Mouse (Mus musculus): ENCODE measurements around the gene Srpk2. TPM values are rescaled to one million over a fixed set of nuclear protein-coding genes. Genes with fewer than 3 reads are reported as not detected.
"Not testable (repeated sequence)": the region's sequence is repeated elsewhere in the genome, so short reads cannot be mapped to it uniquely, and the experiment has no call there.

Srpk2 gene
- polyA plus RNA-seq, 1 experiment, result 65.1 TPM

- DNase-seq (ENCODE audit: low read depth), result no peak
- no peak for TF ChIP-seq CTCF (IDR thresholded peaks at IDR 0.05; ENCODE audit: borderline replicate concordance, extremely low read depth, insufficient read depth, insufficient read length)
- TF ChIP-seq POLR2A (IDR thresholded peaks at IDR 0.05; ENCODE audit: borderline replicate concordance, extremely low read depth, insufficient read depth, insufficient read length, poor library complexity, severe bottlenecking), result no peak
Observed at GRCm38 (mm10) chr5:23598491-23598890, 85.9 kb downstream of the Srpk2 start.

- no peak for DNase-seq (ENCODE audit: low read depth)
- TF ChIP-seq CTCF (IDR thresholded peaks at IDR 0.05; ENCODE audit: borderline replicate concordance, extremely low read depth, insufficient read depth, insufficient read length), result no peak
- no peak for TF ChIP-seq POLR2A (IDR thresholded peaks at IDR 0.05; ENCODE audit: borderline replicate concordance, extremely low read depth, insufficient read depth, insufficient read length, poor library complexity, severe bottlenecking)
Observed at GRCm38 (mm10) chr5:23597999-23598398, 86.4 kb downstream of the Srpk2 start.

- TF ChIP-seq POLR2A (IDR thresholded peaks at IDR 0.05; ENCODE audit: borderline replicate concordance, extremely low read depth, insufficient read depth, insufficient read length, poor library complexity, severe bottlenecking) (no peak), CTCF (IDR thresholded peaks at IDR 0.05; ENCODE audit: borderline replicate concordance, extremely low read depth, insufficient read depth, insufficient read length) (no peak)
- DNase-seq (ENCODE audit: low read depth), result no peak
Observed at GRCm38 (mm10) chr5:23597260-23597864, 87.1 kb downstream of the Srpk2 start.

- TF ChIP-seq POLR2A (IDR thresholded peaks at IDR 0.05; ENCODE audit: borderline replicate concordance, extremely low read depth, insufficient read depth, insufficient read length, poor library complexity, severe bottlenecking), result no peak
Observed at GRCm38 (mm10) chr5:23596326-23596965, 88.0 kb downstream of the Srpk2 start.

GRCm38 (mm10) chr5:23590298-23590697 is 94.1 kb downstream of the Srpk2 start:
- DNase-seq (ENCODE audit: low read depth), result not testable (repeated sequence)

More at GRCm38 (mm10) chr5:23596326-23596965, 88.0 kb downstream of the Srpk2 start:
- no peak for DNase-seq (ENCODE audit: low read depth)

GRCm38 (mm10) chr5:23587614-23588013 is 96.8 kb downstream of the Srpk2 start:
- no peak for TF ChIP-seq CTCF (IDR thresholded peaks at IDR 0.05; ENCODE audit: borderline replicate concordance, extremely low read depth, insufficient read depth, insufficient read length)
- TF ChIP-seq POLR2A (IDR thresholded peaks at IDR 0.05; ENCODE audit: borderline replicate concordance, extremely low read depth, insufficient read depth, insufficient read length, poor library complexity, severe bottlenecking), result no peak
- DNase-seq (ENCODE audit: low read depth), result no peak

GRCm38 (mm10) chr5:23586531-23587453 is 97.6 kb downstream of the Srpk2 start:
- TF ChIP-seq POLR2A (IDR thresholded peaks at IDR 0.05; ENCODE audit: borderline replicate concordance, extremely low read depth, insufficient read depth, insufficient read length, poor library complexity, severe bottlenecking) (no peak), CTCF (IDR thresholded peaks at IDR 0.05; ENCODE audit: borderline replicate concordance, extremely low read depth, insufficient read depth, insufficient read length) (no peak)
- DNase-seq (ENCODE audit: low read depth), result no peak

GRCm38 (mm10) chr5:23581484-23582060 is 102.8 kb downstream of the Srpk2 start:
- DNase-seq (ENCODE audit: low read depth), result no peak
- TF ChIP-seq CTCF (IDR thresholded peaks at IDR 0.05; ENCODE audit: borderline replicate concordance, extremely low read depth, insufficient read depth, insufficient read length), result no peak
- TF ChIP-seq POLR2A (IDR thresholded peaks at IDR 0.05; ENCODE audit: borderline replicate concordance, extremely low read depth, insufficient read depth, insufficient read length, poor library complexity, severe bottlenecking), result no peak

- TF ChIP-seq POLR2A (IDR thresholded peaks at IDR 0.05; ENCODE audit: borderline replicate concordance, extremely low read depth, insufficient read depth, insufficient read length, poor library complexity, severe bottlenecking), result no peak
- no peak for DNase-seq (ENCODE audit: low read depth)
Observed at GRCm38 (mm10) chr5:23579120-23579880, 105.1 kb downstream of the Srpk2 start.

- DNase-seq (ENCODE audit: low read depth), result no peak
- TF ChIP-seq CTCF (IDR thresholded peaks at IDR 0.05; ENCODE audit: borderline replicate concordance, extremely low read depth, insufficient read depth, insufficient read length), result no peak
- no peak for TF ChIP-seq POLR2A (IDR thresholded peaks at IDR 0.05; ENCODE audit: borderline replicate concordance, extremely low read depth, insufficient read depth, insufficient read length, poor library complexity, severe bottlenecking)
Observed at GRCm38 (mm10) chr5:23578322-23578957, 106.0 kb downstream of the Srpk2 start.

All from brain, embryonic 14.5 days (tissue).